Mouse (Mus musculus) spleen, adult 18-20 months (tissue): ENCODE results near the gene Pigx.
A peak's percentile ranks its signal among the peaks of the same experiment; 100 is the strongest.

ENCODE experiments used
- DNase-seq, 2 experiments: peaks; one replicate each; pipeline ENCODE4 v3.0.0; 2022; ENCODE audit warnings: mixed read lengths in 2 of 2

Pigx gene

GRCm38 (mm10) chr16:32099638-32100150 lies at the start of gene Pigx, which contains the start of gene Cep19:
TSS of gene Pigx (minus strand) at chr16:32099740.
TSS of gene Cep19 (plus strand) at chr16:32099800.
- peak; percentile 80 to 91 for DNase-seq

GRCm38 (mm10) chr16:32147589-32148207 lies 48.2 kb upstream of the Pigx start:
- no peak for DNase-seq

- no peak for DNase-seq
These were observed 45.1 kb upstream of the Pigx start for GRCm38 (mm10) chr16:32144592-32144991.

GRCm38 (mm10) chr16:32143766-32144165 lies 44.2 kb upstream of the Pigx start:
- no peak for DNase-seq

DNA sequence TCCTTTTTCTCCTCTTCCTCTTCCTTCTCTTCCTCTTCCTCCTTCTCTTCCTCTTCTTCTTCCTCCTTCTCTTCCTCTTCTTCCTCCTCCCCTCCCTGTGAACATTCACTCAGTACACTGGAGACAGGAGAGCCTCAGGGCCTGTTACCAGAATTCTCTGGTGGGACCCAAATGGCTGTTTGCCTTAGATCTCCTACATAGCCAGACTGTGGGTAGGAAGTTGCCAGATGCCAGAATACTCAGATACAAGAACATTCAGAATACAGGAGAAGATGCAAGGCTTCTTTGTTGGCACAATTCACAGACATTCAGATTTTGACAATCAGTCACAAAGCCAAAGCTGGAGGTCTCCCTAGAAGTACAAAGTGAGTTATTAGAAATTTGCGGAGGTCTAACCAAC lies 39.4 kb upstream of the Pigx start:
- no peak for DNase-seq

- DNase-seq = no peak
These were observed 36.4 kb upstream of the Pigx start for GRCm38 (mm10) chr16:32135842-32136357.

- DNase-seq = no peak
These were observed 33.6 kb upstream of the Pigx start for GRCm38 (mm10) chr16:32133148-32133547.

GRCm38 (mm10) chr16:32130190-32130826 lies 30.8 kb upstream of the Pigx start:
- peak; percentile 55 to 59 for DNase-seq

GRCm38 (mm10) chr16:32129449-32130189 lies 30.1 kb upstream of the Pigx start:
- no peak for DNase-seq

DNA sequence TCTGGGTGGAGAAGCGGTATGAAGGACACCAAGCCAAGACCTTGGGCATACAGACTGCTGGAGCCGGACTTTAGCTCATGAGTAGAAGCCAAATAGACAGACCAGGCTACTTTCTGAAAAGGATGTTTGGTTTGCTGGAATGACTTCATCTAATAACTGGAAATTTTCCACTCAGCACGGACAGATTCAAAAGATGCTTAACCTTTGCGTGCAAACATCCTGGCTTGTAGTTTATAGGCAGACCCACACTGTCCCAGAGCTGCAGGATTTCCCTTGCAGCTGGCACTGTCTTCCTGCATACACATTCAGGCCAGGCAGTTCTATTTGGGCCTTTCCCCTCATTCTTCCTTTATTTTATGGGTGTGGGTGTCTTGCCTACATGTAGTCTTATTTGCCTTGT lies 27.5 kb upstream of the Pigx start:
- DNase-seq = no peak

DNA sequence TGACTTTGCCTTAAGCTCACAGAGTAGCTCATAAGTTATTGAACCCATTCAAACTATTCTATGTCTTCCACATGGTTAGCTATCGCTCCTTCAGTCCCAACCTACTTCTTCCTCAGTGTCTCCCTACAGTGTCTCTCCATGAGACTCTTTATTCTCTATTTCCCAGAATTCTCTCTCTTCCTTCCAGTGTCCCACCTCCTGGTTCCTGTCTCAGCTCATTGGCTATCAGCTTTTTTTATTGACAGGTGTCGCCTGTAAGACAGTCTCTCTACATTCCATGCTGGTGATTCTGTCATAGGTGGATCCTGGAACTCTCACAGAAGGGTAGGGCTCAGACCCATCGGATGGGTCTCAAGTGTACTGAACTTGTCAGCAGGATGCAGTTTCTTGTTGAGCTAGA lies 25.8 kb upstream of the Pigx start:
- DNase-seq = no peak

DNA sequence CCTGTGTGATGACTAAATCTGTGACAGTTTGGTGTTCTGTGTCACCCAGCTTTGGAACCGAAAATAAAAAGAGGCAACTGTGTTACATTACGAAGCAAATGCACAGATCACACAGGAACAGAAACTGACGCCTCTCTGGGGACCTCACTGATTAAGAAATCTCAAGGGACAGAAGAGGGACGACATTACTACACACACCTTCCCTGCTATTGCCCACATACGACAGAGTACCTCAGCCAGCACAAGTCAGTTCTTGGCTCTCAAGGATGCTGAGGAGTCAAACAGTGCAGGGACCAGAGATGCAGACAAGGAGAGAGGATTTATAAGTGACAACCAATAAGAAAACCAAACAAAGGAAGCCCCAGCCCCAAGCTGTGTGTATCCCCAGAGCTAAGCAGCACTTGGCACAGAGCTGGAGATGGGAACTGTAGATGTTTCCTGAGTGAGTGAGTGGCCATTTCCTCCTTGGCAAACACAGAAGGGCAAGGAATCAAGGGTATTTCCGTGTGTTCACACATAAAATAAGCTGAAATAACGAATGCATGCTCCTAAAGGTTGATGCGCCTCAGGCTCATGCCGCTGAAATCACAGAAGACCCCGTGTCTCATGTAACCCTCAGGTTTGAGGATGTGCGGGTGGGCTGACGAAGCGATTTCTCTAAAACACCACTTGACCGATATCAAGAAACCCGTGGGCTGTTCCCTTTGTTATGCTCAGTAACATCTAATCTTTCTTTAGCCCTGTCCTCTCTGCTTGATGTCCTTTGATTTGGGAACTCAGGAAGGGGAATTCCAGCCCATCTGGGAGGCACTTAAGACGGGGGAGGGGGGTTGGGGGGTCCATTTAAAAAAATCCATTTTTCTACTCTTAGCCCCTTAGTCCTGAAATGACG lies 25.1 kb upstream of the Pigx start:
- peak; percentile 38 to 43 for DNase-seq

GRCm38 (mm10) chr16:32124020-32124419 lies 24.5 kb upstream of the Pigx start:
- no peak for DNase-seq

DNA sequence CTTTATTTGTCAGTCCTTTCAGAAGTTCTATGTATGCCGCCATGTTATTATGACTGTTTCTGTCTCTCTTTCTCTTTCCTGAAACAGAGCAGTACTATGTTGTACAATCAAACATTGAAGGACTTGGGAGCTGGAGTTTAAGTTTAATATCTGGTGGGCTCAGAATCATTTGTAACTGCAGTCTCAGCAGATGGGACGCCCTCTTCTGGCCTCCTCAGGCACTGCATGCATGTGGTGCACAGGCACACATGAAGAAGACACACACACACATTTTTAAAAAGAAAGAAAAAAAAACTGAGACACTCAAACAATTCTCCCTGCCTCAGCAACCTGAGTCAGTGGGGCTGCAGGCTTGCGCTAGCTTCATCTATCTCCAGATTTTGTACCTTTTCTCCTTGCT lies 20.9 kb upstream of the Pigx start:
- DNase-seq = no peak

GRCm38 (mm10) chr16:32116186-32116585 lies 16.6 kb upstream of the Pigx start:
- no peak for DNase-seq

GRCm38 (mm10) chr16:32115781-32116180 lies 16.2 kb upstream of the Pigx start:
- DNase-seq = no peak

- DNase-seq = peak; percentile 77 to 93
These were observed 15.6 kb upstream of the Pigx start for GRCm38 (mm10) chr16:32114968-32115695.

DNA sequence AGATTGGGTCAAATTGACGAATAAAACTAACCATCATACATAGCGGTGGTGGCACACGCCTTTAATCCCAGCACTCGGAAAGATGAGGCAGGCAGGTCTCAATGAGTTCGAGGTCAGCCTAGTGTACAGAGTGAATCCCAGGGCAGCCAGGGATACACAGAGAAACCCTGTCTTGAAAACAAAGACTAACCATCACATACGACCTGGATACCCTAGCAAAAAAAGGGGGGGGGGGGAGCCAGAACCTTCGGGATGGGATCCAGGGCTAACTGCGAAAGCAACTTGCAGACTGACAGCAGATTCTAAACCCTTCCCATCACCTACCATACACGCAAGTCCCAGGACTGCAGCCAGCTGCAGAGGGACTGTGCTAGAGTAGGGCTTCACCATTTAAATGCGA lies 14.9 kb upstream of the Pigx start:
- no peak for DNase-seq

DNA sequence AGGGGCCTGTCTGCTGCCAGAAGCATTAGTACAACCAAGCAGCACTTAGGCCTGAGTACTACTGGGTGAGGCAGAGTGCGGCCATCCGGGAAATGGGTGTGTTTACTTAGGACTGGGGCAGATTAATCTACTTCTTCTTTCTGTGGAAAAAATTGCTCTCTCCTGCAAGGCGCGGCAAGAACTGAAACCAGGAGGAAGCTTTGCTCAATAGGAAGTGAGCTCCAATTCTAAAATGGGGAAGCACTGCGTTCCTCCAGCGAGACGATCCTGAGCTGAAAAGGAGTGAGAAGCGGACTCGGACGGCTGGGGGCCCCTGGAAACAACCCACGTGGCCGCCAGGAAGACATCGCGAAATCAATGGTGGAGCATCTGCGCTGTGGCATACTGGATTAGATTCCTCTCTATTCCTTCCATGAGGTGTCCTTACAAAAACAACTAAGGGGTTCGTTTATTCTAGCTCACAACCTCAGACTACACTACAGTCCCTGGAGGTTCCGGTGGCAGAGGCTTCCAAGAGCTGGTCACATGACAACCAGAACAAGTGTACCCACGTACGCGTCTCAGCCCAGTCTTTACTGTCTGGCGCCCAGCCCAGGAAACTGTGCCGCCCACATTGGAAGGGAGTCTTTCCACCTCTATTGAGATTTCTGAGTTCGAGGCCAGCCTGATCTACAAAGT lies 14.1 kb upstream of the Pigx start:
- DNase-seq = peak; percentile 53 to 59

- no peak for DNase-seq
These were observed 11.6 kb upstream of the Pigx start for GRCm38 (mm10) chr16:32110951-32111699.
